Mouse (Mus musculus) heart, postnatal 0 days (tissue): Measurements from ENCODE around the gene D630003M21Rik.

Experiments
- CTCF ChIP-seq: IDR thresholded peaks from 2 replicates; pipeline ENCODE4 v1.5.1; 2016; ENCODE audit warnings: antibody characterized with exemption, control low read depth, low read depth
- EP300 ChIP-seq: IDR thresholded peaks from 2 replicates; pipeline ENCODE4 v1.6.1; 2016; ENCODE audit warnings: antibody characterized with exemption, low read depth

DNA sequence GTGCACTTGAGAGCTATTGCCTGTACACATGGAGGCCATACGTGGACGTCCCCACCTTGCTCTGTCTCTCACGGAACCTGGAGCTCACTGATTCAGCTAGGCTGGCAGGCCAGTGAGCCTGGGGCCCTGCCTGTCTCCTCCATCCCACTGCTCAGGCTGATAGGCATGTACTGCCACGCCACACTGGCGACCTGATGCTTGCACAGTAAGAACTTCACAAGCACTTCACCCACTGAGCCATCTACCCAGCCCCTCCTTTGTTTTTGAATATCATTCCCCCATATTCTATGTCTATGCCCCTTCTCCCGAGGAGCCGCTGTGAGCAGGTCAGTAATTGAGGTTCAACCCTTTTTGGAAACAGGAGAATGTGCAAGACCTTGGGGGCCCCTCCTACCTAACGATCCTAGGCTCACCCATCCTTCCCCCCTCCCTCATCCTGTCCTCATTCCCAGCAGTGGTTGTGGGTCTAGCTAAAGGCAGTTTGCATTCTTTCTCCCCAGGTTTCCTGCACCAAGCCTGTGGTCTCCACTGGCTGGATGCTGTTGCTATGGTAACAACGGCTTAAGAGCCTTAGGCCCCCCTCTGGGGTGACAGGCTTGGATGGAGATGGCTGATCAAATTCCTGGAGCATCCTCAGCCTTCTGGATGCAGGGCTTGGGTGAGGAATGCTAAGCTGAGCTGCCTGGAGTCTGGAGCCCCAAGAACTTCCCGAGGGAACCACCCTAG lies 35.2 kb downstream of the D630003M21Rik start:
- TF ChIP-seq CTCF (no peak), EP300 (no peak)
